Mouse (Mus musculus): Measurements from ENCODE around the gene Adgrf3. TPM values are rescaled to one million over a fixed set of nuclear protein-coding genes. Genes with fewer than 3 reads are reported as not detected.

Gene Adgrf3
- polyA plus RNA-seq, 1 experiment from 2014 or later, result not detected

MicroRNA genes within 50 kb of the gene (microRNA counts, 519-probe panel; counts per million panel counts)
- 1,601 counts per million, percentile 17 among the panel's probes with 10 or more counts for microRNA mmu-miR-1960

Small RNA genes within 50 kb of the gene (microRNA-seq; reads per million reads assigned to microRNA genes)
- gene Mir1960, result not detected

Other genes with a start within 250 kb of the Adgrf3 start
- gene Il6, start 192.6 kb downstream of the Adgrf3 start, polyA plus RNA-seq (2015; fragmentation: Nextera tagmentation; extraction: Ambion mirVana), result 0.15 and 0.22 TPM in 2 replicates
- 282 and 295 TPM in 2 replicates for gene Tyms, start 132.1 kb downstream of the Adgrf3 start, polyA plus RNA-seq (2015; fragmentation: Nextera tagmentation; extraction: Ambion mirVana)
- 0.57 and 0.78 TPM in 2 replicates for gene Garem2, start 100.6 kb downstream of the Adgrf3 start, polyA plus RNA-seq (2015; fragmentation: Nextera tagmentation; extraction: Ambion mirVana)
- gene 3110082J24Rik, start 99.6 kb downstream of the Adgrf3 start, polyA plus RNA-seq (2015; fragmentation: Nextera tagmentation; extraction: Ambion mirVana), result not detected in 2 replicates
- 129 and 143 TPM in 2 replicates for gene Hadha, start 50.6 kb downstream of the Adgrf3 start, polyA plus RNA-seq (2015; fragmentation: Nextera tagmentation; extraction: Ambion mirVana)
- 133 and 134 TPM in 2 replicates for gene Hadhb, start 50.5 kb downstream of the Adgrf3 start, polyA plus RNA-seq (2015; fragmentation: Nextera tagmentation; extraction: Ambion mirVana)
- gene Selenoi, start 26.9 kb upstream of the Adgrf3 start, polyA plus RNA-seq (2015; fragmentation: Nextera tagmentation; extraction: Ambion mirVana), result 17.5 and 18.7 TPM in 2 replicates
- gene Drc1, start 75.7 kb upstream of the Adgrf3 start, polyA plus RNA-seq (2015; fragmentation: Nextera tagmentation; extraction: Ambion mirVana), result 0.19 and 0.62 TPM in 2 replicates

All from limb, embryonic 13.5 days (tissue).